Mouse (Mus musculus): Measurements from ENCODE around the gene Fam196b. TPM values are rescaled to one million over a fixed set of nuclear protein-coding genes. Genes with fewer than 3 reads are reported as not detected.

Gene Fam196b
- total RNA-seq (2012; rRNA removed) (0.38 and 0.42 TPM in 2 replicates), total RNA-seq (2014; rRNA removed) (not detected in 2 replicates), polyA plus RNA-seq (2012; ENCODE audit: insufficient read length, low read depth) (0.13 and 0.14 TPM in 2 replicates)

- Histone ChIP-seq H3K4me2 (ENCODE audit: insufficient read depth, low read depth, poor library complexity, severe bottlenecking) (no peak within 1 kb of the TSS), H3K9ac (ENCODE audit: insufficient read depth, low read depth) (no peak within 1 kb of the TSS)
These were observed at the start of gene Fam196b for GRCm38 (mm10) chr11:34314534-34315379. Gene Fam196b (plus strand): TSS chr11:34314822.

GRCm38 (mm10) chr11:34272016-34272415, 42.6 kb upstream of the Fam196b start:
- peaks cover 10 to 36% of the 10 kb centered on the region in 2 experiments for H3K4me1 ChIP-seq (ENCODE audit: control insufficient read depth in 1 of 2, insufficient read depth in 2 of 2)
- dilution Hi-C loops (cut with MboI; ENCODE audit: extremely low pct_ligation_motif_present, extremely low pct_unique_long_range_greater_than_20kb, low sequenced_read_pairs) = no loop called here
- no peak overlapping the region for H3K4me2 ChIP-seq (ENCODE audit: insufficient read depth, low read depth, poor library complexity, severe bottlenecking)
- DNase-seq (ENCODE audit: extremely low read depth) = no peak
- H3K36me3 ChIP-seq (replicated peaks in 1 of 2; ENCODE audit: control insufficient read depth in 1 of 2, insufficient read depth in 1 of 2, low read length in 1 of 2) = peaks cover 60 to 96% of the 10 kb centered on the region in 2 experiments
- no peak overlapping the region for H3K9ac ChIP-seq (ENCODE audit: insufficient read depth, low read depth)
- no peak overlapping the region for H3K27ac ChIP-seq (ENCODE audit: insufficient read depth, low read depth)
- H3K4me3 ChIP-seq (replicated peaks in 1 of 3; ENCODE audit: low read depth in 2 of 3, low read length in 2 of 3, poor library complexity in 1 of 3) = no peak overlapping the region
- TF ChIP-seq ZNF384 (IDR thresholded peaks at IDR 0.05; ENCODE audit: low read depth, low read length) (no peak), KAT2A (IDR thresholded peaks at IDR 0.05; ENCODE audit: insufficient replicate concordance, low read length) (no peak), EP300 (IDR thresholded peaks at IDR 0.05; ENCODE audit: low read length) (no peak), USF1 (IDR thresholded peaks at IDR 0.05; ENCODE audit: low read depth, low read length) (no peak), NRF1 (IDR thresholded peaks at IDR 0.05; ENCODE audit: low read depth, low read length) (no peak), POLR2A (IDR thresholded peaks at IDR 0.05; ENCODE audit: low read depth, low read length) (no peak), TCF12 (IDR thresholded peaks at IDR 0.05; ENCODE audit: low read depth, low read length) (no peak), CHD2 (IDR thresholded peaks at IDR 0.05; ENCODE audit: low read length) (no peak), SIN3A (IDR thresholded peaks at IDR 0.05; ENCODE audit: low read length) (no peak), E2F4 (IDR thresholded peaks at IDR 0.05; ENCODE audit: insufficient replicate concordance, low read depth, low read length) (no peak), RAD21 (IDR thresholded peaks at IDR 0.05; ENCODE audit: low read depth, low read length) (no peak), USF2 (conservative IDR thresholded peaks at IDR 0.05; ENCODE audit: low read depth, low read length) (no peak), MAX (IDR thresholded peaks at IDR 0.05; ENCODE audit: low read length) (no peak), MEF2A (IDR thresholded peaks at IDR 0.05; ENCODE audit: borderline replicate concordance, low read depth, low read length) (no peak), MAZ (IDR thresholded peaks at IDR 0.05; ENCODE audit: low read depth, low read length) (no peak), ELF1 (IDR thresholded peaks at IDR 0.05; ENCODE audit: low read depth, low read length) (no peak), MXI1 (IDR thresholded peaks at IDR 0.05; ENCODE audit: low read depth, low read length) (no peak), RCOR1 (conservative IDR thresholded peaks at IDR 0.05; ENCODE audit: low read depth, low read length) (no peak), CHD1 (IDR thresholded peaks at IDR 0.05; ENCODE audit: low read depth, low read length) (no peak), GABPA (IDR thresholded peaks at IDR 0.05; ENCODE audit: insufficient replicate concordance, low read depth, low read length) (no peak)
- no peaks in the 10 kb centered on the region for H3K9me3 ChIP-seq (replicated peaks; ENCODE audit: low read length)
- in situ Hi-C loops (cut with MboI; ENCODE audit: low pct_ligation_motif_present, low pct_unique_long_range_greater_than_20kb, low sequenced_read_pairs) = no loop called here
- no peaks in the 10 kb centered on the region for H3K27me3 ChIP-seq (replicated peaks)
- no peaks in the 10 kb centered on the region for H3K79me2 ChIP-seq (replicated peaks; ENCODE audit: control insufficient read depth, extremely low read depth, insufficient read depth, poor library complexity, severe bottlenecking)

More at GRCm38 (mm10) chr11:34314534-34315379, at the start of gene Fam196b:
- no peaks in the 10 kb centered on the region for H3K27me3 ChIP-seq (replicated peaks)
- no peaks in the 10 kb centered on the region for H3K9me3 ChIP-seq (replicated peaks; ENCODE audit: low read length)
- no peak within 1 kb of the TSS for H3K4me3 ChIP-seq (replicated peaks in 1 of 3; ENCODE audit: low read depth in 2 of 3, low read length in 2 of 3, poor library complexity in 1 of 3)
- peak; percentile 66 for TF ChIP-seq SMC3 (IDR thresholded peaks at IDR 0.05; ENCODE audit: low read depth, low read length)
- TF ChIP-seq MYC (IDR thresholded peaks at IDR 0.05; ENCODE audit: low read depth, low read length) = peak; percentile 43; the same call in 1 of the 2 replicates
- TF ChIP-seq CTCF (conservative IDR thresholded peaks at IDR 0.05 in 1 of 2, IDR thresholded peaks at IDR 0.05 in 1 of 2; ENCODE audit: low read depth in 2 of 2, low read length in 2 of 2) = peak; percentile 67 to 69
- TF ChIP-seq USF1 (IDR thresholded peaks at IDR 0.05; ENCODE audit: low read depth, low read length) = no peak
- TF ChIP-seq ETS1 (conservative IDR thresholded peaks at IDR 0.05; ENCODE audit: low read depth, low read length) = no peak
- TF ChIP-seq RAD21 (IDR thresholded peaks at IDR 0.05; ENCODE audit: low read depth, low read length) = peak; percentile 46
- dilution Hi-C loops (cut with MboI; ENCODE audit: extremely low pct_ligation_motif_present, extremely low pct_unique_long_range_greater_than_20kb, low sequenced_read_pairs) = no loop called here
- peak; percentile 61 for DNase-seq (ENCODE audit: extremely low read depth)
- H3K36me3 ChIP-seq (replicated peaks in 1 of 2; ENCODE audit: control insufficient read depth in 1 of 2, insufficient read depth in 1 of 2, low read length in 1 of 2) = peaks cover 40 to 89% of the 10 kb centered on the region in 2 experiments
- H3K79me2 ChIP-seq (replicated peaks; ENCODE audit: control insufficient read depth, extremely low read depth, insufficient read depth, poor library complexity, severe bottlenecking) = no peaks in the 10 kb centered on the region
- H3K4me1 ChIP-seq (ENCODE audit: control insufficient read depth in 1 of 2, insufficient read depth in 2 of 2) = peaks cover 0 to 9% of the 10 kb centered on the region in 2 experiments; a peak in 2 of 4 replicates
- H3K27ac ChIP-seq (ENCODE audit: insufficient read depth, low read depth) = no peak within 1 kb of the TSS
- in situ Hi-C loops (cut with MboI; ENCODE audit: low pct_ligation_motif_present, low pct_unique_long_range_greater_than_20kb, low sequenced_read_pairs) = no loop called here
